In genomic region chr11:119086144-119086971, GRCm38 (mm10) we compare ENCODE assay signal across 8 mouse cellular contexts. TPM values are rescaled to one million over a fixed set of nuclear protein-coding genes. Genes with fewer than 3 reads are reported as not detected.
DNase-seq lines count a peak whose midpoint lies in the region; ATAC-seq lines count a peak whose summit lies in the region.

Gene Cbx4, minus strand, starts transcription at chr11:119086221.

- H3K27me3 ChIP-seq in embryonic facial prominence, embryonic 14.5 days (replicated peaks; ENCODE audit: control insufficient read depth, insufficient read depth, low read length) = peaks cover 56% of the 10 kb centered on the region
- peaks cover 85% of the 10 kb centered on the region for H3K27me3 ChIP-seq in heart, embryonic 10.5 days (ENCODE audit: insufficient read depth, poor library complexity, severe bottlenecking)
- H3K27me3 ChIP-seq in kidney, embryonic 15.5 days = peaks cover 66% of the 10 kb centered on the region
- H3K27me3 ChIP-seq in splenic B cell, adult 2 months (ENCODE audit: control insufficient read depth, insufficient read depth, low read length, poor library complexity, severe bottlenecking) = no peaks in the 10 kb centered on the region

- DNase-seq in A20 (ENCODE audit: low read depth, low spot score) (peak; percentile 97), liver (peak; percentile 90)
- DNase-seq in adrenal gland, postnatal 4 days (ENCODE audit: low spot score in 2 of 2) = peak in 1 of 2 experiments; percentile 89
- peak; percentile 99 for DNase-seq in embryonic facial prominence, embryonic 14.5 days (ENCODE audit: low spot score)
- DNase-seq in heart, embryonic 10.5 days (ENCODE audit: low spot score) = peak; percentile 96
- peak; percentile 96 for DNase-seq in splenic B cell, adult 2 months (ENCODE audit: low read depth, low spot score)

- H3K27ac ChIP-seq in embryonic facial prominence, embryonic 14.5 days (replicated peaks; ENCODE audit: low read depth, low read length) = peak within 1 kb of the TSS; percentile 99
- H3K27ac ChIP-seq in heart, embryonic 10.5 days = peak within 1 kb of the TSS; percentile 91
- H3K27ac ChIP-seq in kidney, embryonic 15.5 days = peak within 1 kb of the TSS; percentile 98

- peaks cover 12% of the 10 kb centered on the region for H3K36me3 ChIP-seq in embryonic facial prominence, embryonic 14.5 days (ENCODE audit: control insufficient read depth, insufficient read depth, low read length)
- peaks cover 15% of the 10 kb centered on the region for H3K36me3 ChIP-seq in heart, embryonic 10.5 days
- H3K36me3 ChIP-seq in kidney, embryonic 15.5 days = peaks cover 13% of the 10 kb centered on the region
- peaks cover under 1% of the 10 kb centered on the region for H3K36me3 ChIP-seq in splenic B cell, adult 2 months (ENCODE audit: control insufficient read depth, insufficient read depth, low read length, poor library complexity, severe bottlenecking)

- H3K9me3 ChIP-seq in embryonic facial prominence, embryonic 14.5 days (ENCODE audit: control insufficient read depth, low read length) = no peaks in the 10 kb centered on the region
- H3K9me3 ChIP-seq in heart, embryonic 10.5 days = no peaks in the 10 kb centered on the region
- no peaks in the 10 kb centered on the region for H3K9me3 ChIP-seq in kidney, embryonic 15.5 days (replicated peaks)

- peak within 1 kb of the TSS; percentile 93 for H3K4me2 ChIP-seq in embryonic facial prominence, embryonic 14.5 days (ENCODE audit: low read depth, low read length)
- H3K4me2 ChIP-seq in kidney, embryonic 15.5 days = peak within 1 kb of the TSS; percentile 87

- under 1% methylated on average over 36 of the region's 67 CpGs for whole genome bisulfite sequencing in embryonic facial prominence, embryonic 14.5 days
- under 1% methylated on average over 66 of the region's 67 CpGs for WGBS in heart, embryonic 10.5 days
- WGBS in kidney, embryonic 15.5 days = under 1% methylated on average over 44 of the region's 67 CpGs

- H3K9ac ChIP-seq in embryonic facial prominence, embryonic 14.5 days (ENCODE audit: low read depth, low read length) = peak within 1 kb of the TSS; percentile 94
- peak within 1 kb of the TSS; percentile 83 for H3K9ac ChIP-seq in kidney, embryonic 15.5 days

- peaks cover 63% of the 10 kb centered on the region for H3K4me1 ChIP-seq in embryonic facial prominence, embryonic 14.5 days (ENCODE audit: control insufficient read depth, insufficient read depth, low read length)
- H3K4me1 ChIP-seq in heart, embryonic 10.5 days = peaks cover 86% of the 10 kb centered on the region
- H3K4me1 ChIP-seq in kidney, embryonic 15.5 days = peaks cover 87% of the 10 kb centered on the region

- H3K4me3 ChIP-seq in embryonic facial prominence, embryonic 14.5 days (ENCODE audit: low read depth, low read length) = peak within 1 kb of the TSS; percentile 98
- H3K4me3 ChIP-seq in heart, embryonic 10.5 days = peak within 1 kb of the TSS; percentile 71
- H3K4me3 ChIP-seq in kidney, embryonic 15.5 days (replicated peaks) = peak within 1 kb of the TSS; percentile 80

- ATAC-seq in embryonic facial prominence, embryonic 14.5 days (ENCODE audit: low read depth) = peak; percentile 92
- ATAC-seq in kidney, embryonic 15.5 days (replicated peaks; ENCODE audit: low FRiP score) = peak; percentile 84
- ATAC-seq in monocyte, adult 5-6 weeks (replicated peaks; ENCODE audit: insufficient number of reproducible peaks, low FRiP score, low TSS enrichment, poor library complexity, severe bottlenecking) = peak; percentile 62

RNA-seq across cellular contexts. Expression of gene Cbx4, which starts in this region (rescaled TPM):
- 10 to 100 TPM; 69.7 to 76.8 TPM for total RNA-seq in adrenal gland, postnatal 4 days (2021)
- 11.0 and 13.5 TPM in 2 replicates for polyA plus RNA-seq in embryonic facial prominence, embryonic 14.5 days (2014; fragmentation: Nextera tagmentation; extraction: Ambion mirVana)
- polyA plus RNA-seq in heart, embryonic 10.5 days (2016; fragmentation: Nextera tagmentation; extraction: Ambion mirVana) = 8.9 and 9.0 TPM in 2 replicates
- polyA plus RNA-seq in kidney, embryonic 15.5 days (2015; fragmentation: Nextera tagmentation; extraction: Ambion mirVana) = 8.6 and 9.9 TPM in 2 replicates
- total RNA-seq in monocyte, adult 5-6 weeks (2017) = 35.2 to 45.8 TPM (median 42.2 TPM) in 3 replicates
